Mouse (Mus musculus): ENCODE data around the gene Ggt6. TPM values are rescaled to one million over a fixed set of nuclear protein-coding genes. Genes with fewer than 3 reads are reported as not detected.

The Ggt6 gene
- total and polyA plus RNA-seq, 3 experiments: 0.83 to 13.4 (median 4.7) TPM

GRCm38 (mm10) chr11:72476074-72476625, 40.8 kb downstream of the Ggt6 start:
- no peak for DNase-seq

GRCm38 (mm10) chr11:72477182-72477581, 41.9 kb downstream of the Ggt6 start:
- no peak for DNase-seq

GRCm38 (mm10) chr11:72477653-72478052, 42.3 kb downstream of the Ggt6 start:
- DNase-seq: no peak

DNA sequence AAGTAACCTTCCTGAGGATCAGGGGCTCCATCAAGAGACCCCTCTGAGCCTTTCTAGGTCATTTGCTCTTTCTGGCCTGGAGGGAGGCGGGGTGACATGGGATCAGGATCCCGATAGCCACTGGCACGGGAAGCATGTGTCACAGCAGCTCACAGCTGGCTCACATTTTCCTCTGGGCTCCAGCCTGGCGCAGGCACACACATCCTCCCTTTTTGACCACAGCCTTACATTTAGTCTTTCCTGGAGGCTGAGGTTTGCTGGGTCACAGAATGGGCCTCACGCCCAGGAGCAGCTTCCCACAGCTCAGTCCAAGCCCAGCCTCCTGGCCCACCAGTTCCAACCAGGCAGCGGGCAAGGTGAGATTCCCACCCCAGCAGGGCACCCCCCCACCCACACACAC, 42.9 kb downstream of the Ggt6 start:
- peak; percentile 15 for DNase-seq

GRCm38 (mm10) chr11:72479499-72479898, 44.2 kb downstream of the Ggt6 start:
- DNase-seq: no peak

- no peak for DNase-seq
Observed at GRCm38 (mm10) chr11:72481313-72481712, 46.0 kb downstream of the Ggt6 start.

DNA sequence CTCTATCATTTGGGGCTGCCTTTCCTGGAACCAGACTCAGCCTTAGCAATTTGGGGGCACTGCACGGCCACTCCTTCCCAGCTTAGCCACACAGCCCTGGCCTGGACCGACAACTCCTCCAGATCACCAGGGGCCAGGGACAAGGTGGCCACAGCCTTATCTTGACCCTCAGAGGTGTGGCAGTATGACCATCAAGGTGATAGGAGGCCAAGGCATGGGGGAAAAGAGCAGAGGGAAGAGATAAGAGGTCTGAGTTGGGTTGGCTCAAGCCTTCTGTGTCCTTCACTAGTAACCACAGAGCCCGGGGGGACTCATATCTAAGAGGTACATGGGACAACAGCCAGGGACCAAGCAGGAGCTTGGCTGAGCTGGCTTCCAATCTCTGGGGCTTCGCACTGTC, 46.6 kb downstream of the Ggt6 start:
- no peak for DNase-seq

GRCm38 (mm10) chr11:72484549-72484948, 49.2 kb downstream of the Ggt6 start:
- no peak for DNase-seq

DNA sequence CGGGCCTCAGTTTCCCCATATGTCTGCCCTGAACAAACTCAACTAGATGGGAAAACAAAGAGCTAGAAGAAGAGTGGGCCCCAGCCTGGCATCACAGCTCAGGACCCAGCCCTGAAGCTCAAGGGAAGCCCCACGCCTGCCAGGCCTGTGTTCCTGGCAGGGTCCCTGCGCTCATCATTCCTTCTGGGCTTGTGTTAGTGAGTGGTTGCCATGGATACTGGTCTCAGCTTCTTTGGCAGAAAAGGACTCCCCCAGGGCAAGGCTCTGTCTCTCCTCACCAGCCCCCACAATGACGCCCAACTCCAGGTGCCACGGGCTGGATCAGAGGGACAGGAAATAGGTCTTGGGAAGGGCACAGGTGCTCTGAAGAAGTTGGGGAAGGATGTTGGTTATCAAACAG, 49.8 kb downstream of the Ggt6 start:
- no peak for DNase-seq

DNA sequence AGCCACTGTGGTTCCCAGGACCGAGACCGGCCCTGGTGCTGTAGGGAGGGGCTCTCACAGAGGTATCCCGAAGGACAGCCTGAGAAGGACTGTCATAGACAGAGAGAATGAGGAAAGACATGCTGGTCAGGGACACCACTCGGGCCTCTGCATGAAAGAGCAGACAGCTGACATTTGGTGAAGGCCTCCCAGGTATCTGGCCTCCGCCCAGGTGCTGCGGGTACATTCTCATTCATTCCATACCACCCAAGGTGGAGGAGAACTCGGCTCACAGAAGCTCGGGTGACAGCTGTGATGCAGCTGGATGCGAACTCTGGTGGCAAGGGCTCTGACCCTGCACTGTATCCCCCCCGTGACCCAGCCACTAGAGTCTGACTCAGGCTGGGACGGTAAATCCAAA, 50.6 kb downstream of the Ggt6 start:
- DNase-seq: no peak

- DNase-seq: no peak
Observed at GRCm38 (mm10) chr11:72487171-72487570, 51.8 kb downstream of the Ggt6 start.

GRCm38 (mm10) chr11:72487739-72488138, 52.4 kb downstream of the Ggt6 start:
- no peak for DNase-seq

Small RNAs within 50 kb of the gene (microRNA-seq; reads per million reads assigned to microRNA genes)
- gene Mir6338: 0 reads per million in 2 experiments

Other genes starting within 250 kb of the Ggt6 start
- gene Gm43951, start 228.7 kb upstream of the Ggt6 start, total RNA-seq (2021): under 1 TPM; 0.35 to 0.81 TPM
- gene Gm43951, start 228.7 kb upstream of the Ggt6 start, polyA plus RNA-seq (2012; rRNA removed): 0.15 TPM in 1 of 2 replicates, not detected in the other
- gene 4933427D14Rik, start 228.1 kb upstream of the Ggt6 start, total RNA-seq (2021): 1 to 10 TPM; 6.0 to 6.4 TPM
- gene 4933427D14Rik, start 228.1 kb upstream of the Ggt6 start, polyA plus RNA-seq (2012; rRNA removed): 3.1 and 3.3 TPM in 2 replicates
- gene Txndc17, start 228.0 kb upstream of the Ggt6 start, total RNA-seq (2021): 10 to 100 TPM; 76.6 to 77.6 TPM
- gene Txndc17, start 228.0 kb upstream of the Ggt6 start, polyA plus RNA-seq (2012; rRNA removed): 9.6 and 13.0 TPM in 2 replicates
- 10 to 100 TPM in 1 of 2 experiments, 1 to 10 TPM in 1; 9.4 to 11.6 TPM for gene Med31, start 219.9 kb upstream of the Ggt6 start, total RNA-seq (2021)
- gene Med31, start 219.9 kb upstream of the Ggt6 start, polyA plus RNA-seq (2012; rRNA removed): 3.6 and 4.4 TPM in 2 replicates
- gene Slc13a5, start 168.3 kb upstream of the Ggt6 start, total RNA-seq (2021): under 1 TPM; 0.20 to 0.38 TPM
- gene Slc13a5, start 168.3 kb upstream of the Ggt6 start, polyA plus RNA-seq (2012; rRNA removed): 0.08 and 0.12 TPM in 2 replicates
- gene Xaf1, start 133.9 kb upstream of the Ggt6 start, total RNA-seq (2021): 10 to 100 TPM; 22.3 to 28.9 TPM
- 26.9 and 28.1 TPM in 2 replicates for gene Xaf1, start 133.9 kb upstream of the Ggt6 start, polyA plus RNA-seq (2012; rRNA removed)
- not detected for gene Fbxo39, start 121.1 kb upstream of the Ggt6 start, total RNA-seq (2021)
- gene Fbxo39, start 121.1 kb upstream of the Ggt6 start, polyA plus RNA-seq (2012; rRNA removed): 0.06 TPM in 1 of 2 replicates, not detected in the other
- under 1 TPM; 0.21 to 0.86 TPM for gene Tekt1, start 73.1 kb upstream of the Ggt6 start, total RNA-seq (2021)
- gene Tekt1, start 73.1 kb upstream of the Ggt6 start, polyA plus RNA-seq (2012; rRNA removed): 0.07 and 0.17 TPM in 2 replicates
- gene Smtnl2, start 23.8 kb upstream of the Ggt6 start, total RNA-seq (2021): 1 to 10 TPM; 2.4 to 2.5 TPM
- 4.4 and 5.6 TPM in 2 replicates for gene Smtnl2, start 23.8 kb upstream of the Ggt6 start, polyA plus RNA-seq (2012; rRNA removed)
- gene Mybbp1a, start 5.8 kb downstream of the Ggt6 start, total RNA-seq (2021): 10 to 100 TPM; 68.0 to 86.1 TPM
- gene Mybbp1a, start 5.8 kb downstream of the Ggt6 start, polyA plus RNA-seq (2012; rRNA removed): 31.6 and 37.9 TPM in 2 replicates
- 1 to 10 TPM; 2.0 to 4.2 TPM for gene Spns2, start 54.4 kb downstream of the Ggt6 start, total RNA-seq (2021)
- gene Spns2, start 54.4 kb downstream of the Ggt6 start, polyA plus RNA-seq (2012; rRNA removed): 5.2 and 7.6 TPM in 2 replicates
- gene Spns3, start 115.0 kb downstream of the Ggt6 start, total RNA-seq (2021): under 1 TPM in 1 of 2 experiments, not detected in 1; 0.10 TPM
- 0.17 and 0.39 TPM in 2 replicates for gene Spns3, start 115.0 kb downstream of the Ggt6 start, polyA plus RNA-seq (2012; rRNA removed)
- 10 to 100 TPM; 39.2 to 44.8 TPM for gene Ube2g1, start 171.8 kb downstream of the Ggt6 start, total RNA-seq (2021)
- 22.0 and 24.6 TPM in 2 replicates for gene Ube2g1, start 171.8 kb downstream of the Ggt6 start, polyA plus RNA-seq (2012; rRNA removed)

Measured in adrenal gland, adult 2 months (tissue).